Mouse (Mus musculus): ENCODE measurements at regions not wholly inside any gene's neighbourhood (a gene's known extent, or its start where the extent isn't known, plus 50 kb on each side); places are given as distances from the start of the nearest gene placed in this dataset.

- DNase-seq, result no peak
- Histone ChIP-seq H3K36me3 (no peaks in the 10 kb centered on the region), H3K27me3 (no peaks in the 10 kb centered on the region), H3K9me3 (replicated peaks) (no peaks in the 10 kb centered on the region), H3K27ac (no peak overlapping the region), H3K4me3 (replicated peaks) (no peak overlapping the region), H3K9ac (no peak overlapping the region), H3K4me1 (replicated peaks) (no peaks in the 10 kb centered on the region), H3K4me2 (no peak overlapping the region)
- no peak for ATAC-seq (ENCODE audit: low read depth)
- WGBS (ENCODE audit: insufficient replicate concordance), result 9% methylated on average over 3 of the region's 3 CpGs
Measured at GRCm38 (mm10) chr1:76378154-76378553, 832.1 kb downstream of the Slc4a3 start.

DNA sequence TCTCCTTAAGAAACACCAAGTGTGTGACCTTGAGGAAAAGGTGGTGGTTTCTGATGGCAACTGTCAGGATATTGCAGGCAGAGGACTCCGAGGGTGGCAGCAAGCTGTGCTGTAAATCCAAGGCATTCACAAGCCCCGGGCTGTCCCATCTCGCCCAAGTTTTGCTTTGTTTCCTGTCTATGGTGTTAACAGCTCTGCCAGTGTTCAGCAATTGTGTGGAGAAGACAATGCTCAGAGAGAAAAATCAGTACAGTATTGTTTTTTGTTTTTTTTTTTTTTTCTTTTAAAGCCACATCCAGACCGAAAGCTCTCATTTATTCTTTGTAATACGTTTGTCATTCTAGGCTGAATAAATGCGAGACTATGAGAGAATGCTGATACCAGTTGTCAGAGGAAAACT is 846.5 kb downstream of the Slc4a3 start:
- no peak overlapping the region for H3K4me3 ChIP-seq (replicated peaks)
- H3K9ac ChIP-seq, result no peak overlapping the region
- 55% methylated on average over 6 of the region's 6 CpGs for WGBS (ENCODE audit: insufficient replicate concordance)
- H3K4me2 ChIP-seq, result no peak overlapping the region
- H3K27ac ChIP-seq, result no peak overlapping the region
- H3K9me3 ChIP-seq (replicated peaks), result no peaks in the 10 kb centered on the region
- H3K36me3 ChIP-seq, result no peaks in the 10 kb centered on the region
- no peak for DNase-seq
- no peaks in the 10 kb centered on the region for H3K27me3 ChIP-seq
- no peaks in the 10 kb centered on the region for H3K4me1 ChIP-seq (replicated peaks)
- no peak for ATAC-seq (ENCODE audit: low read depth)

GRCm38 (mm10) chr1:76394038-76394437 is 848.0 kb downstream of the Slc4a3 start:
- no peak for DNase-seq
- no peaks in the 10 kb centered on the region for H3K9me3 ChIP-seq (replicated peaks)
- WGBS (ENCODE audit: insufficient replicate concordance), result 78% methylated on average over 8 of the region's 8 CpGs

GRCm38 (mm10) chr1:76402854-76403253 is 856.8 kb downstream of the Slc4a3 start:
- Histone ChIP-seq H3K4me2 (no peak overlapping the region), H3K27ac (no peak overlapping the region), H3K4me3 (replicated peaks) (no peak overlapping the region), H3K9me3 (replicated peaks) (no peaks in the 10 kb centered on the region), H3K4me1 (replicated peaks) (no peaks in the 10 kb centered on the region), H3K36me3 (no peaks in the 10 kb centered on the region), H3K9ac (no peak overlapping the region), H3K27me3 (no peaks in the 10 kb centered on the region)
- WGBS (ENCODE audit: insufficient replicate concordance), result 60% methylated on average over 2 of the region's 2 CpGs
- ATAC-seq (ENCODE audit: low read depth) (no peak), DNase-seq (no peak)

More at GRCm38 (mm10) chr1:76394038-76394437, 848.0 kb downstream of the Slc4a3 start:
- Histone ChIP-seq H3K4me1 (replicated peaks) (no peaks in the 10 kb centered on the region), H3K36me3 (no peaks in the 10 kb centered on the region), H3K9ac (no peak overlapping the region), H3K27ac (no peak overlapping the region), H3K4me3 (replicated peaks) (no peak overlapping the region), H3K27me3 (no peaks in the 10 kb centered on the region), H3K4me2 (no peak overlapping the region)
- no peak for ATAC-seq (ENCODE audit: low read depth)

- no peak for ATAC-seq (ENCODE audit: low read depth)
- WGBS (ENCODE audit: insufficient replicate concordance), result 17% methylated on average over 4 of the region's 4 CpGs
- Histone ChIP-seq H3K4me3 (replicated peaks) (no peak overlapping the region), H3K4me2 (no peak overlapping the region), H3K36me3 (no peaks in the 10 kb centered on the region), H3K4me1 (replicated peaks) (no peaks in the 10 kb centered on the region), H3K27me3 (no peaks in the 10 kb centered on the region), H3K9me3 (replicated peaks) (no peaks in the 10 kb centered on the region), H3K9ac (no peak overlapping the region), H3K27ac (no peak overlapping the region)
- no peak for DNase-seq
Measured at GRCm38 (mm10) chr1:76404003-76404402, 857.9 kb downstream of the Slc4a3 start.

GRCm38 (mm10) chr1:76410813-76411212 is 864.7 kb downstream of the Slc4a3 start:
- Histone ChIP-seq H3K4me1 (replicated peaks) (no peaks in the 10 kb centered on the region), H3K4me3 (replicated peaks) (no peak overlapping the region), H3K4me2 (no peak overlapping the region), H3K27me3 (no peaks in the 10 kb centered on the region), H3K9ac (no peak overlapping the region), H3K9me3 (replicated peaks) (no peaks in the 10 kb centered on the region), H3K27ac (no peak overlapping the region), H3K36me3 (no peaks in the 10 kb centered on the region)
- DNase-seq, result no peak
- 64% methylated on average over 4 of the region's 4 CpGs for WGBS (ENCODE audit: insufficient replicate concordance)
- ATAC-seq (ENCODE audit: low read depth), result no peak

GRCm38 (mm10) chr1:76420525-76420924 is 874.5 kb downstream of the Slc4a3 start:
- H3K4me1 ChIP-seq (replicated peaks), result no peaks in the 10 kb centered on the region
- DNase-seq (no peak), ATAC-seq (ENCODE audit: low read depth) (no peak)
- H3K9me3 ChIP-seq (replicated peaks), result no peaks in the 10 kb centered on the region
- H3K4me2 ChIP-seq, result no peak overlapping the region
- H3K36me3 ChIP-seq, result no peaks in the 10 kb centered on the region
- H3K4me3 ChIP-seq (replicated peaks), result no peak overlapping the region
- WGBS (ENCODE audit: insufficient replicate concordance), result 69% methylated on average over 9 of the region's 9 CpGs
- no peak overlapping the region for H3K9ac ChIP-seq
- no peak overlapping the region for H3K27ac ChIP-seq
- H3K27me3 ChIP-seq, result no peaks in the 10 kb centered on the region

GRCm38 (mm10) chr1:76427439-76427838 is 881.4 kb downstream of the Slc4a3 start:
- no peaks in the 10 kb centered on the region for H3K36me3 ChIP-seq
- no peak overlapping the region for H3K9ac ChIP-seq
- WGBS (ENCODE audit: insufficient replicate concordance), result 67% methylated on average over 7 of the region's 7 CpGs
- no peak overlapping the region for H3K4me2 ChIP-seq
- H3K27me3 ChIP-seq, result no peaks in the 10 kb centered on the region
- H3K27ac ChIP-seq, result no peak overlapping the region
- H3K4me3 ChIP-seq (replicated peaks), result no peak overlapping the region
- no peak for DNase-seq
- no peak for ATAC-seq (ENCODE audit: low read depth)
- H3K4me1 ChIP-seq (replicated peaks), result no peaks in the 10 kb centered on the region
- H3K9me3 ChIP-seq (replicated peaks), result no peaks in the 10 kb centered on the region

- H3K9me3 ChIP-seq (replicated peaks), result no peaks in the 10 kb centered on the region
- 64% methylated on average over 6 of the region's 6 CpGs for WGBS (ENCODE audit: insufficient replicate concordance)
- H3K27me3 ChIP-seq, result no peaks in the 10 kb centered on the region
- H3K36me3 ChIP-seq, result no peaks in the 10 kb centered on the region
- no peaks in the 10 kb centered on the region for H3K4me1 ChIP-seq (replicated peaks)
- no peak for DNase-seq
- no peak overlapping the region for H3K4me2 ChIP-seq
- H3K4me3 ChIP-seq (replicated peaks), result no peak overlapping the region
- no peak overlapping the region for H3K27ac ChIP-seq
- ATAC-seq (ENCODE audit: low read depth), result no peak
- H3K9ac ChIP-seq, result no peak overlapping the region
Measured at GRCm38 (mm10) chr1:76430041-76430610, 884.1 kb downstream of the Slc4a3 start.

GRCm38 (mm10) chr1:76433481-76433941 is 887.4 kb downstream of the Slc4a3 start:
- no peaks in the 10 kb centered on the region for H3K4me1 ChIP-seq (replicated peaks)
- no peak overlapping the region for H3K27ac ChIP-seq
- no peak overlapping the region for H3K4me2 ChIP-seq
- H3K9me3 ChIP-seq (replicated peaks), result no peaks in the 10 kb centered on the region
- ATAC-seq (ENCODE audit: low read depth), result no peak
- no peak overlapping the region for H3K9ac ChIP-seq
- no peak for DNase-seq
- no peak overlapping the region for H3K4me3 ChIP-seq (replicated peaks)
- 55% methylated on average over 6 of the region's 6 CpGs for WGBS (ENCODE audit: insufficient replicate concordance)
- no peaks in the 10 kb centered on the region for H3K36me3 ChIP-seq
- no peaks in the 10 kb centered on the region for H3K27me3 ChIP-seq

DNA sequence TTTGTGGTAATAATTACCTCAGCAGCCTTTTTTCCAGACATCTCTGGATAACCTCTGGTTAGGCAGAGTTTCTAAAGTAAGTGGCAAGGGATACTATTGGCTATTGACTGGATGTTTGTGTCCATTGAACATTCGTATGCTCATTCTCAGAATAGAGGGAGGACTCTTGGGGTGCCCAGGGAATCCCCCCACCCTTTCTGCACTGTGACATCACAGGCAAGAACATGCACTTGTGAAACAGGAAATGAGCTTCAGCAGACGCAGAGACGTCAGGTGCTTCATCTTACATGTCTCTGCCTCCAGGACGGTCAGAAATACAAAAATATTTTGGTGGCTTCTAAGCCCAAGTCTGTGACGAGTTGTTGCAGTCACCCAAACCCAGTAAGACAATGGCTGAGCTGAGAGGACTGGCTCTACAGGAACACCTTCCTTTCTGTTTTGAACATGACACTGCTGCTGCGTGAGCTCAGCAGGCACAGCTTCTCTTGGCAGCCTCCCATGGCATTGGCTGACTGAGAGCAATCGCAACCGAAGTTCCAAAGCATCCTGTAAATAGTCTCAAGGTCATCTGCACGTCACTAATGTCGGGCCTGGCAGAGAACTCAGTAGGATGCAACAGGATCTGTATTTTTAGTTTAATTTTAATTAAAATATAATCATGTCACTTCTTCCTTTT is 904.6 kb downstream of the Slc4a3 start:
- ATAC-seq (ENCODE audit: low read depth), result no peak
- Histone ChIP-seq H3K27ac (no peak overlapping the region), H3K4me1 (replicated peaks) (no peaks in the 10 kb centered on the region), H3K9me3 (replicated peaks) (no peaks in the 10 kb centered on the region), H3K36me3 (no peaks in the 10 kb centered on the region), H3K4me3 (replicated peaks) (no peak overlapping the region), H3K9ac (no peak overlapping the region), H3K27me3 (no peaks in the 10 kb centered on the region), H3K4me2 (no peak overlapping the region)
- DNase-seq, result no peak
- 47% methylated on average over 10 of the region's 10 CpGs for WGBS (ENCODE audit: insufficient replicate concordance)

- WGBS (ENCODE audit: insufficient replicate concordance), result 68% methylated on average over 7 of the region's 7 CpGs
- no peak for DNase-seq
- Histone ChIP-seq H3K9ac (no peak overlapping the region), H3K36me3 (no peaks in the 10 kb centered on the region), H3K27me3 (no peaks in the 10 kb centered on the region), H3K4me1 (replicated peaks) (no peaks in the 10 kb centered on the region), H3K27ac (no peak overlapping the region), H3K4me3 (replicated peaks) (no peak overlapping the region), H3K9me3 (replicated peaks) (no peaks in the 10 kb centered on the region), H3K4me2 (no peak overlapping the region)
- ATAC-seq (ENCODE audit: low read depth), result no peak
Measured at GRCm38 (mm10) chr1:76453160-76453710, 907.2 kb downstream of the Slc4a3 start.

Data from liver, embryonic 13.5 days (tissue).